Mouse (Mus musculus) kidney, postnatal 4 days (tissue): ENCODE measurements at regions not wholly inside any gene's neighbourhood (a gene's known extent, or its start where the extent isn't known, plus 50 kb on each side); places are given as distances from the start of the nearest gene placed in this dataset.

Experiments used
- DNase-seq, 2 experiments: peaks; one replicate each; pipeline ENCODE4 v3.0.0; 2021; ENCODE audit warnings: mixed read lengths in 2 of 2

- DNase-seq, result no peak
Measured at GRCm38 (mm10) chr16:13049321-13049720, 60.2 kb upstream of the Ercc4 start.

GRCm38 (mm10) chr16:13050225-13050892, 59.1 kb upstream of the Ercc4 start:
- DNase-seq, result no peak

- no peak for DNase-seq
Measured at GRCm38 (mm10) chr16:13054956-13055355, 54.5 kb upstream of the Ercc4 start.
